Mouse (Mus musculus) brain, embryonic 14.5 days (tissue): ENCODE measurements at regions not wholly inside any gene's neighbourhood (a gene's known extent, or its start where the extent isn't known, plus 50 kb on each side); places are given as distances from the start of the nearest gene placed in this dataset.

ENCODE experiments used
- CTCF ChIP-seq: fragments of 200-500 bp; IDR thresholded peaks from 2 replicates; pipeline ENCODE4 v1.5.1; 2012; ENCODE audit warnings: inconsistent platforms, mild to moderate bottlenecking, moderate library complexity, borderline replicate concordance; ENCODE audit not compliant: insufficient read depth, insufficient read length; ENCODE audit errors: extremely low read depth
- POLR2A ChIP-seq: fragments of 200-500 bp; IDR thresholded peaks from 2 replicates; pipeline ENCODE4 v1.6.1; 2012; ENCODE audit warnings: mild to moderate bottlenecking, inconsistent platforms, borderline replicate concordance; ENCODE audit not compliant: poor library complexity, insufficient read depth, insufficient read length, severe bottlenecking; ENCODE audit errors: extremely low read depth

DNA sequence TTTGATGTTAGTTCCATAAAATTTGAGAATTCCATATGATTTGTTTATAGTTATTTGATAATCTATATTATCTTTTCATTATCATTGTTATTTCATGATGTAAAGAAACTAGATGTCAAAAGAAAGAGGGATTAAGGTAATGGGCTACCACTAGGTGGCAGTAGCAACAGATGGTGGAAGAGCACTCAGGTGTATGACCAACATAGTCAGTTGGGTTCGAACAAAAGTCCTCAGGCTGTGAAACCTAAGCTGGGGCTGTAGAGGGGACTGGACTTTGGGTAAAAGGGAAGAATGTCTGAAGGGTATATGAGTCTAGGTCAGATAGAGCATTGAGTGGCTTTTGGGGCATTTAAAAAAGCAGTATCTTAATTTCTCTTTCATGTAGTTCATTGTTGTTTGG lies 67.2 kb upstream of the Hcrtr2 start:
- peak; percentile 56; the same call in 1 of the 2 replicates for TF ChIP-seq CTCF
- TF ChIP-seq POLR2A, result no peak
